Mouse (Mus musculus) forebrain, embryonic 12.5 days (tissue): ENCODE measurements around the gene Rbfox1. TPM values are rescaled to one million over a fixed set of nuclear protein-coding genes. Genes with fewer than 3 reads are reported as not detected.

Source experiments
- ATAC-seq: fragments of 200-750 bp; cut with Nextera tagmentation; 2 replicates; pipeline ENCODE4 v1.8.0; 2017; ENCODE audit warnings: moderate TSS enrichment; ENCODE audit not compliant: low FRiP score
- H3K27ac ChIP-seq: fragments of 300-500 bp; sonication (generic); 2 replicates; pipeline ENCODE4 v1.5.1; 2016; ENCODE audit warnings: mild to moderate bottlenecking
- H3K27me3 ChIP-seq: fragments of 300-500 bp; sonication (generic); 2 replicates; pipeline ENCODE4 v1.6.1; 2016; ENCODE audit warnings: mild to moderate bottlenecking
- H3K36me3 ChIP-seq: fragments of 300-500 bp; sonication (generic); replicated peaks from 2 replicates; pipeline ENCODE4 v1.6.1; 2016; ENCODE audit warnings: mild to moderate bottlenecking
- H3K4me1 ChIP-seq: fragments of 300-500 bp; sonication (generic); 2 replicates; pipeline ENCODE4 v1.6.1; 2016
- H3K4me2 ChIP-seq: fragments of 300-500 bp; sonication (generic); 2 replicates; pipeline ENCODE4 v1.6.1; 2016; ENCODE audit warnings: mild to moderate bottlenecking, moderate library complexity
- H3K4me3 ChIP-seq: fragments of 300-500 bp; sonication (generic); replicated peaks from 2 replicates; pipeline ENCODE4 v1.5.1; 2016; ENCODE audit warnings: mild to moderate bottlenecking
- H3K9ac ChIP-seq: fragments of 300-500 bp; sonication (generic); 2 replicates; pipeline ENCODE4 v1.6.1; 2016; ENCODE audit warnings: mild to moderate bottlenecking
- H3K9me3 ChIP-seq: fragments of 300-500 bp; sonication (generic); 2 replicates; pipeline ENCODE4 v1.6.1; 2016
- WGBS: fragments of 180-500 bp; shearing (Covaris S2); methylation state at CpG from one replicate; pipeline ENCODE4 v1.1.7; 2016; 5-methylcytosine and 5-hydroxymethylcytosine counted together
- polyA plus RNA-seq: library from polyadenylated mRNA; unstranded; fragments of >200 nt; fragmentation: Nextera tagmentation; extraction: Ambion mirVana; gene quantifications from 2 replicates; pipeline ENCODE4 v1.2.1, GENCODE M21; 2016

Gene Rbfox1
- polyA plus RNA-seq, 1 experiment from 2014 or later: 16.2 TPM

GRCm38 (mm10) chr16:6479094-6479590, 594.0 kb downstream of the Rbfox1 start:
- Histone ChIP-seq H3K27me3 (no peaks in the 10 kb centered on the region; the same call in none of the 2 replicates), H3K4me1 (peaks cover 13% of the 10 kb centered on the region), H3K9me3 (no peaks in the 10 kb centered on the region), H3K36me3 (no peaks in the 10 kb centered on the region), H3K4me2 (no peak overlapping the region), H3K27ac (peak overlapping the region; percentile 61; the same call in 1 of the 2 replicates), H3K9ac (no peak overlapping the region), H3K4me3 (no peak overlapping the region)
- 57% methylated on average over 1 of the region's 1 CpGs for WGBS
- peak; percentile 31; the same call in 1 of the 2 replicates for ATAC-seq

GRCm38 (mm10) chr16:6479616-6480410, 594.7 kb downstream of the Rbfox1 start:
- Histone ChIP-seq H3K9ac (no peak overlapping the region), H3K27me3 (no peaks in the 10 kb centered on the region; the same call in none of the 2 replicates), H3K27ac (peak overlapping the region; percentile 61), H3K9me3 (no peaks in the 10 kb centered on the region), H3K36me3 (no peaks in the 10 kb centered on the region), H3K4me3 (no peak overlapping the region), H3K4me2 (no peak overlapping the region), H3K4me1 (peaks cover 13% of the 10 kb centered on the region)
- ATAC-seq: peak; percentile 76
- 23% methylated on average over 3 of the region's 3 CpGs for WGBS

- H3K9ac ChIP-seq: no peak overlapping the region
- no peak overlapping the region for H3K4me3 ChIP-seq
- H3K27ac ChIP-seq: no peak overlapping the region
- WGBS: 10% methylated on average over 5 of the region's 5 CpGs
- no peaks in the 10 kb centered on the region for H3K36me3 ChIP-seq
- H3K4me1 ChIP-seq: peaks cover 13% of the 10 kb centered on the region
- no peak overlapping the region for H3K4me2 ChIP-seq
- no peaks in the 10 kb centered on the region for H3K9me3 ChIP-seq
- H3K27me3 ChIP-seq: no peaks in the 10 kb centered on the region; the same call in none of the 2 replicates
- no peak for ATAC-seq
Observed at GRCm38 (mm10) chr16:6480411-6480728, 595.2 kb downstream of the Rbfox1 start.

DNA sequence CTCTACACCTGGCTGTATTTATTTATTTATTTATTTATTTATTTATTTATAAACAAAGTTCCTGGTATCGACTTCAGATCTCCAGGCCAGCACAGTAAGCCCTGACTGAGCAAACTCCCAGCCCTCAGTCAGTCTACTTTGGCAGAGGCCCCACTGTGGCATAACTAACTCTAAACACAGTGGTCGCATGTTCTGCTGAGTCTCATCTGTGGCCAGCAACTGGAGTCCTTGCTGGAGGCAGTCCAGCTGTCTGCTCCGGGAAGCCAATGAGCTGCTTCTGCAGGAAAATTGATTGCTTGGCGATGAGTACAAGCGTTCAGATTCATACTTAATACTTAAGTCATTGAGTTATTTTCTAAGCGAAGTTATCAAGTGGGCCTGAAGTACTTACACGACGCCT, 598.5 kb downstream of the Rbfox1 start:
- Histone ChIP-seq H3K27me3 (no peaks in the 10 kb centered on the region; the same call in 1 of the 2 replicates), H3K27ac (no peak overlapping the region), H3K4me1 (peaks cover 13% of the 10 kb centered on the region), H3K36me3 (no peaks in the 10 kb centered on the region), H3K4me2 (no peak overlapping the region), H3K4me3 (no peak overlapping the region), H3K9me3 (no peaks in the 10 kb centered on the region), H3K9ac (no peak overlapping the region)
- ATAC-seq: peak; percentile 21; the same call in 1 of the 2 replicates
- WGBS: 88% methylated on average over 8 of the region's 8 CpGs

GRCm38 (mm10) chr16:6485631-6486030, 600.5 kb downstream of the Rbfox1 start:
- H3K9ac ChIP-seq: no peak overlapping the region
- WGBS: 69% methylated on average over 3 of the region's 3 CpGs
- no peak for ATAC-seq

DNA sequence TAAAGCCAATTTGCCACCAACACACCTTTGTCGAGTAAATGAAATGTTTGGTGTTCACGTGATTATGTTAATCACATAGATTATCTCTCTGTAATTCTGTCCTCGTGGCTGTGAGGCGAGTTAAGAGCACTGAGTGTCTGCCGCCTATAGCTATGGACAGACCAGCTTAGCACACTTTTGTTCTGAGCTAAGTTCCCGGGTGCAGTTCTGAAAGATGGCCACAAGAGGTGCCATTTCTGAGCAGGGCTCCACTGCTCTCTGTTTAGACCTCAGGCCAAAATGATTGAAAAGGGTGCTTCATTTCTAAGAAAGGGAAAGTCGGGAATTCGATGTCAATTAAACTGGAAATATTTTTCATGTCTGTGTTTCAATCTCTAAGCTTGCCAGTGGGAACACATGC, 617.1 kb downstream of the Rbfox1 start:
- Histone ChIP-seq H3K9me3 (no peaks in the 10 kb centered on the region), H3K4me1 (peaks cover 4% of the 10 kb centered on the region), H3K27me3 (peaks cover 3% of the 10 kb centered on the region), H3K4me2 (no peak overlapping the region), H3K4me3 (no peak overlapping the region), H3K9ac (no peak overlapping the region), H3K27ac (no peak overlapping the region), H3K36me3 (no peaks in the 10 kb centered on the region)
- ATAC-seq: peak; percentile 49; the same call in 1 of the 2 replicates
- WGBS: 21% methylated on average over 8 of the region's 8 CpGs

More at GRCm38 (mm10) chr16:6485631-6486030, 600.5 kb downstream of the Rbfox1 start:
- Histone ChIP-seq H3K4me3 (no peak overlapping the region), H3K36me3 (no peaks in the 10 kb centered on the region), H3K27me3 (no peaks in the 10 kb centered on the region; the same call in 1 of the 2 replicates), H3K9me3 (no peaks in the 10 kb centered on the region), H3K27ac (no peak overlapping the region), H3K4me1 (no peaks in the 10 kb centered on the region), H3K4me2 (no peak overlapping the region)

GRCm38 (mm10) chr16:6503573-6504331, 618.6 kb downstream of the Rbfox1 start:
- Histone ChIP-seq H3K27me3 (peaks cover 3% of the 10 kb centered on the region), H3K9me3 (no peaks in the 10 kb centered on the region), H3K9ac (no peak overlapping the region), H3K36me3 (no peaks in the 10 kb centered on the region), H3K4me2 (no peak overlapping the region), H3K4me3 (no peak overlapping the region), H3K27ac (no peak overlapping the region), H3K4me1 (peaks cover 4% of the 10 kb centered on the region)
- WGBS: 37% methylated on average over 5 of the region's 5 CpGs
- ATAC-seq: no peak

GRCm38 (mm10) chr16:6508924-6509323, 623.8 kb downstream of the Rbfox1 start:
- ATAC-seq: no peak
- H3K27ac ChIP-seq: no peak overlapping the region
- no peak overlapping the region for H3K4me3 ChIP-seq
- H3K9me3 ChIP-seq: no peaks in the 10 kb centered on the region
- H3K27me3 ChIP-seq: no peaks in the 10 kb centered on the region
- no peak overlapping the region for H3K4me2 ChIP-seq
- peaks cover 2% of the 10 kb centered on the region for H3K4me1 ChIP-seq
- 76% methylated on average over 5 of the region's 5 CpGs for WGBS
- no peak overlapping the region for H3K9ac ChIP-seq
- H3K36me3 ChIP-seq: no peaks in the 10 kb centered on the region

DNA sequence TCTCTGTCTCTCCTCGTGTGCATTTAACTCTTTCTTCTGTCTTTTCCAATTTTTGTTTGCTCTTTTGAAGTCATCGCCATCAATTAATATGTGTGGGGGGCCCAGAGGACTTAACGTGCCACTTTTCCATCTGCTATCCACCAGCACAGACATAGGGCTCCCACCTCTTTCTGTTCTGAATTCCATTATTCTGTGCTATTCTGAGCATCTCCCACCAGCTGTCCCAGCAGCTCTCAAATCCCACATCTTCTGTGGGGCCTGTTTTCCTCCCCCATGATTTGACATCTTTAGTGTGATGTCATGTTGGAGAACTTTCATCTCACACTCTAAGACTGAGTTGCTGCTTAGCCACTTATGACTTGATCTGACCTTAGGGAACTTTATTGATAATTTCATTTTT, 634.3 kb downstream of the Rbfox1 start:
- H3K9ac ChIP-seq: no peak overlapping the region
- no peak for ATAC-seq
- WGBS: 73% methylated on average over 3 of the region's 3 CpGs
- H3K4me1 ChIP-seq: no peaks in the 10 kb centered on the region
- H3K4me2 ChIP-seq: no peak overlapping the region
- H3K4me3 ChIP-seq: no peak overlapping the region
- no peaks in the 10 kb centered on the region for H3K27me3 ChIP-seq
- no peaks in the 10 kb centered on the region for H3K36me3 ChIP-seq
- no peak overlapping the region for H3K27ac ChIP-seq
- H3K9me3 ChIP-seq: no peaks in the 10 kb centered on the region

GRCm38 (mm10) chr16:6525507-6526170, 640.5 kb downstream of the Rbfox1 start:
- no peaks in the 10 kb centered on the region for H3K4me1 ChIP-seq
- WGBS: 81% methylated on average over 3 of the region's 3 CpGs
- no peak overlapping the region for H3K9ac ChIP-seq
- H3K4me2 ChIP-seq: no peak overlapping the region
- ATAC-seq: no peak
- H3K27ac ChIP-seq: no peak overlapping the region
- H3K27me3 ChIP-seq: no peaks in the 10 kb centered on the region
- no peaks in the 10 kb centered on the region for H3K36me3 ChIP-seq
- no peaks in the 10 kb centered on the region for H3K9me3 ChIP-seq
- no peak overlapping the region for H3K4me3 ChIP-seq

GRCm38 (mm10) chr16:6531459-6531858, 646.3 kb downstream of the Rbfox1 start:
- no peak for ATAC-seq
- Histone ChIP-seq H3K9ac (no peak overlapping the region), H3K9me3 (no peaks in the 10 kb centered on the region), H3K27me3 (no peaks in the 10 kb centered on the region), H3K36me3 (no peaks in the 10 kb centered on the region), H3K4me2 (no peak overlapping the region), H3K4me1 (peaks cover 8% of the 10 kb centered on the region; the same call in 1 of the 2 replicates), H3K27ac (no peak overlapping the region), H3K4me3 (no peak overlapping the region)
- WGBS: 36% methylated on average over 3 of the region's 3 CpGs
